Mouse (Mus musculus): ENCODE measurements at regions not wholly inside any gene's neighbourhood (a gene's known extent, or its start where the extent isn't known, plus 50 kb on each side); places are given as distances from the start of the nearest gene placed in this dataset.

DNA sequence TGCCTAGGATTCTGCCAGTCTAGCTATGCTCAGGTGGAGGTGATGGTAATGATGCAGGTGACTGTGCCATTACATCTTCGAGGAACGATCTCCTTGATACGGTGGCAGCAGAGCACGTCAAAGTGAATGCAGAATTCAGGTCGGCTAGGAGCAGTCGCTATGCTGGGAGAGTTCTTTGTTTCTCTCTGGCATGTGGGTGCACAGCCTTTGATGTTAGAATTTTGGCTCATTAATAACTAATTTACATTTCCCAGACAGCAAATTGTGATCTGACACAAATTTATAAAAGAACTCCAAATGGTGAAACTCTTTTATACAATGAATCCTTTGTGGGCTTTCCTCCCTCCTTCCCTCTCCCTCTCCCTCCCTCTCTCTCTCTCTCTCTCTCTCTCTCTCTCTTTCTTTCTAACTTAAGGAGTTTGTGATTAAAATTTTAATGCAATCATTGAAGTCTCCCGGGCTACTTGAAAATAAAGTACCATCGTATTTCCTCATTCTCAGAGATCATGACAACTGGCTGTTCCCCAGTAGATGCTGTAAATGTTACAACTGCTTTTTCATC is 307.2 kb downstream of the Foxo1 start:
- WGBS, result 67% methylated on average over 8 of the region's 8 CpGs
- Histone ChIP-seq H3K27ac (ENCODE audit: insufficient read depth, low read depth, low read length) (no peak overlapping the region), H3K36me3 (ENCODE audit: control insufficient read depth, insufficient read depth, low read length) (no peaks in the 10 kb centered on the region), H3K27me3 (replicated peaks; ENCODE audit: control insufficient read depth, insufficient read depth, low read length) (no peaks in the 10 kb centered on the region), H3K4me1 (ENCODE audit: control insufficient read depth, insufficient read depth, low read length) (no peaks in the 10 kb centered on the region), H3K4me3 (ENCODE audit: insufficient read depth, low read depth, low read length) (no peak overlapping the region)
- no peak for DNase-seq
- TF ChIP-seq POLR2A (IDR thresholded peaks at IDR 0.05; ENCODE audit: low read depth, low read length), result no peak
- TF ChIP-seq CTCF (conservative IDR thresholded peaks at IDR 0.05; ENCODE audit: insufficient read depth, insufficient read length, low read depth, low read length), result no peak

DNA sequence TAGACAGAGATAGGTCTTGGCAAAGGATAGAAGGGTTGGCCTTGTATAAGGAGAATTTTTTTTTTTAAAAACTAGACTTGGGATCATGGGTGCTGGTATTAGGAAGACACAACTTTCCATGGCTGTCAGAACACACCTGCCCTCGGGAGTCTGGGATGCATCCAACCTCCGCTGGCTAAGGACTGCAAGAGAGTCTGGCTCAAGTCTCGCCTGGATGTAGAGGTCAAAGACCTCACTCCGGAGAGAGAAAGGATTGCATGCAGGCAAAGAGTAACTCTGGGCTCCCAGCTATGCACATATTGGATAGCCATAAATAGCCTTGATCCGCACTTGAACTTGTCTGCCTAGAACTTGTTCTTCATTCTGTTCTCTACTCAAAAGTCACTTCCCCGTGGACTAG is 306.2 kb downstream of the Foxo1 start:
- Histone ChIP-seq H3K4me3 (ENCODE audit: insufficient read depth, low read depth, low read length) (no peak overlapping the region), H3K27me3 (replicated peaks; ENCODE audit: control insufficient read depth, insufficient read depth, low read length) (no peaks in the 10 kb centered on the region), H3K36me3 (ENCODE audit: control insufficient read depth, insufficient read depth, low read length) (no peaks in the 10 kb centered on the region), H3K27ac (ENCODE audit: insufficient read depth, low read depth, low read length) (no peak overlapping the region), H3K4me1 (ENCODE audit: control insufficient read depth, insufficient read depth, low read length) (no peaks in the 10 kb centered on the region)
- no peak for TF ChIP-seq CTCF (conservative IDR thresholded peaks at IDR 0.05; ENCODE audit: insufficient read depth, insufficient read length, low read depth, low read length)
- peak; percentile 30 for DNase-seq
- 74% methylated on average over 6 of the region's 6 CpGs for WGBS

DNA sequence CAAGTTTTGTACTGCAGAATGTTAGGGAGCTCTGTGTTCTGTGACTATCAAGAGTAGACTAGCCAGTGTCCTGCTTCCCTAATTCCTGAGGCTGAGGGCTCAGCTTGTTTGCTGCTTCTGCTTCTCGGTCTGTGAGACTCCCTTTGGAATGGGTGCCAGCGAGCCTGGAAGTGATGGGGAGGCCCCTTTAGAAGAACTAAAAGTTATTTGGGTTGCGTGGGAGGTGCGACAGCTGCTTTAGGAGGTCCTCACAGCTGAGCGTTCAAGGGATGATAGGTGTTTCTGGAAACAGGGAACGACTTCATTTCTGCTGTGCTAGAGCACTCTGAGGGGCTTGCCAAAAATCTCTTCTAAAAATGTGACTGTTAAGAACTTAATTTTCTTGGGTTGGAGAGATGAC is 305.7 kb downstream of the Foxo1 start:
- 75% methylated on average over 6 of the region's 6 CpGs for WGBS
- no peaks in the 10 kb centered on the region for H3K36me3 ChIP-seq (ENCODE audit: control insufficient read depth, insufficient read depth, low read length)
- H3K4me3 ChIP-seq (ENCODE audit: insufficient read depth, low read depth, low read length), result no peak overlapping the region
- TF ChIP-seq CTCF (conservative IDR thresholded peaks at IDR 0.05; ENCODE audit: insufficient read depth, insufficient read length, low read depth, low read length) (no peak), POLR2A (IDR thresholded peaks at IDR 0.05; ENCODE audit: low read depth, low read length) (no peak)
- no peak overlapping the region for H3K27ac ChIP-seq (ENCODE audit: insufficient read depth, low read depth, low read length)
- no peak for DNase-seq
- no peaks in the 10 kb centered on the region for H3K4me1 ChIP-seq (ENCODE audit: control insufficient read depth, insufficient read depth, low read length)
- no peaks in the 10 kb centered on the region for H3K27me3 ChIP-seq (replicated peaks; ENCODE audit: control insufficient read depth, insufficient read depth, low read length)

DNA sequence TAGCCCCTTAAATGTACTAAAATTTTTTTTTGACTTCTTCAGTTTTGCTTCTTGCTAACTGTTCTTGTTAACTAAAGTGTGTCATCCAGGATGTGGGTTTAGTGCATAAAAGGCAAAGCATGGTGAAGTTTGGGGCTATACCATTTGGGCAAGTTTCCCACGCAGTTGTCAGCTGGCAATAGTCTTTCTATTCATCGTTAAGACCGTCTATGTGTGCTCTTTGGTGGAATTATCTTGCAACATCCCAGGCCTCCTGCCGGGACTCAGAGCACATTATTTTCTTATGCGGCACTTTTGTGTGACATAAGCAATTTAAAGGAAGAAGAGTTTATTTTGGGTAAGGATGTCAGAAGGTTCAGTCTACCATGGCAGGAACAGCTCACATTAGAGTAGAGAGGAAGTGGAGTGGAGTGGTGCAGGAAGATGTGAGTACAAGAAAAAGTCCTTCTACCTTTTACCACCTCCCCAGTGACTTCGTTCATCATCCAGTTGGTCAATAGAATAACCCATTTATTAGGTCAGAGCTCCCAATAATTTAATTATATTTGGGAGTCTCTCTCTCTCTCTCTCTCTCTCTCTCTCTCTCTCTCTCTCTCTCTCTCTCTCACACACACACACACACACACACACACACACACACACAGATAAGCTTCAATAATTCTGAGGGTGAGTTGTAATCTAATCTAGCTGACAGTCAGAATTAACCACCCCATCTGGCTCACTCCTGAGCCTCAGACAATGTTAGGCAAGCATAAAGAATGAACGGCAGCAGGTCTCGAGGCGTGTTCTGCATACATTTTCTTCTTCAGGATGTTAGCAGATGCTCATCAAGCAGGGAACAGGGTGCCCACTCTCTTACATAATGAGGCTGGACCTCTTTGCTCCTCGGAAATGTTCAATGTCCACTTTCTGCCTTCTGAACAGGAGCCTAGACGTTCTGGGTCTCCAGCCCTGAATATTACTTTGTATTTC is 304.7 kb downstream of the Foxo1 start:
- no peak for TF ChIP-seq CTCF (conservative IDR thresholded peaks at IDR 0.05; ENCODE audit: insufficient read depth, insufficient read length, low read depth, low read length)
- TF ChIP-seq POLR2A (IDR thresholded peaks at IDR 0.05; ENCODE audit: low read depth, low read length), result no peak
- Histone ChIP-seq H3K4me3 (ENCODE audit: insufficient read depth, low read depth, low read length) (no peak overlapping the region), H3K4me1 (ENCODE audit: control insufficient read depth, insufficient read depth, low read length) (no peaks in the 10 kb centered on the region), H3K27me3 (replicated peaks; ENCODE audit: control insufficient read depth, insufficient read depth, low read length) (no peaks in the 10 kb centered on the region), H3K27ac (ENCODE audit: insufficient read depth, low read depth, low read length) (no peak overlapping the region), H3K36me3 (ENCODE audit: control insufficient read depth, insufficient read depth, low read length) (no peaks in the 10 kb centered on the region)
- DNase-seq, result no peak
- WGBS, result 88% methylated on average over 11 of the region's 11 CpGs

DNA sequence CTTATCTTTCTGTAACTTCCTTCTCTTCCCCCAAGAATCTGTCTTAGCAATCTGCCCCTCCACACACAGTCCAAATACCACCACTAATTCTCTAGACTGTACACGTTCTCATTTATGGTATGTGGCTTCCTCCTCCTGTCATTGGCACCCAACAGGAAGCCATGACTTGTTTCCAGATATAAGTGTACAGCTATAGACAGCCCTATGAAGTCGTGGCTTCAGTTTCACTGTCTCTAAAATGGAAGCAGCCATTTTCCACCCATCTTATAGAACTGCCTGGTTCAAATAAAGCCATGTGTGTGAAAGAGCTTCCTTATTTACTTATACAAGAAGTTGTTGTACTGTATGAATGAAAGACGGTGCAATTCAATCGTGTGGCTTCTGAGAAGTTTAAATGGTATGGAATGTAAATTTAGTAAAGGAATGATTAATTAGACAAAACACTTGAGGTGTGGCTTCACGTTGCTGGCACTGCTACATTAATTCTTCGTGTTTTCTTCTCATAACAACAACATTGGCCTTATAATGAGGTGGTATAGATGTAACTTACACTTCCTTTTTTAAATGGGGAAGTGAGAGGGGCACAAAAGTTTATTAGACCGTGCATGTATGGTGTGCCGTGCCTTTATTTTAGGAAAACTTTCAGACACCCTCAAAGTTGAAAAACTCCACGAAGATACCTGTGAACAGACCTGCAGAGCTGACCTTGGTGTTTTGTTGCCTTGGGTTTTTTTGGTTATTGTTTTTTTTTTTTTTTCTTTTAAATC is 299.7 kb downstream of the Foxo1 start:
- H3K4me1 ChIP-seq (ENCODE audit: control insufficient read depth, insufficient read depth, low read length), result no peaks in the 10 kb centered on the region
- H3K4me3 ChIP-seq (ENCODE audit: insufficient read depth, low read depth, low read length), result no peak overlapping the region
- H3K27ac ChIP-seq (ENCODE audit: insufficient read depth, low read depth, low read length), result no peak overlapping the region
- 77% methylated on average over 9 of the region's 9 CpGs for WGBS
- no peaks in the 10 kb centered on the region; the same call in 1 of the 2 replicates for H3K27me3 ChIP-seq (replicated peaks; ENCODE audit: control insufficient read depth, insufficient read depth, low read length)
- DNase-seq, result no peak
- no peaks in the 10 kb centered on the region for H3K36me3 ChIP-seq (ENCODE audit: control insufficient read depth, insufficient read depth, low read length)
- no peak for TF ChIP-seq CTCF (conservative IDR thresholded peaks at IDR 0.05; ENCODE audit: insufficient read depth, insufficient read length, low read depth, low read length)
- TF ChIP-seq POLR2A (IDR thresholded peaks at IDR 0.05; ENCODE audit: low read depth, low read length), result no peak

DNA sequence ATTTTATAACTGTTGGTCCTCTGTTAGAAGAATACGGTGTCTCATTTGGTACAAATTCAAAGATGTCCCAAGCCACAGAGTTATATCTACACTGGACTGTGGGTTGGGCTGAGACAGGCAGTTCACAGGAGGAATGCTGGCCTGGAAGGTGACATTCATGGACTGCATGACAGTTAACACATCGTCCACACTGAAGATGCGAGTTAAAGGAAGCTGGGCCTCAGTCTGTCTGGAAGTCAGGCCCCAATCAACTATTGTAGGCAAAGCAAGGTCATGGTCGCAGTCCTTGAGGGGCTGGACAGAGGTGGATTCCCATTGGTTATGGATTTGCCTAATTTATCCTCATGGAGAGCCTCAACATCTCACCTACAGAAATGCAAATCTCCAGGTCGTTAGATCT is 295.5 kb downstream of the Foxo1 start:
- DNase-seq, result no peak
- Histone ChIP-seq H3K4me1 (ENCODE audit: control insufficient read depth, insufficient read depth, low read length) (no peaks in the 10 kb centered on the region; the same call in 1 of the 2 replicates), H3K27ac (ENCODE audit: insufficient read depth, low read depth, low read length) (no peak overlapping the region), H3K36me3 (ENCODE audit: control insufficient read depth, insufficient read depth, low read length) (no peaks in the 10 kb centered on the region), H3K27me3 (replicated peaks; ENCODE audit: control insufficient read depth, insufficient read depth, low read length) (no peaks in the 10 kb centered on the region; the same call in 1 of the 2 replicates), H3K4me3 (ENCODE audit: insufficient read depth, low read depth, low read length) (no peak overlapping the region)
- 86% methylated on average over 5 of the region's 5 CpGs for WGBS
- TF ChIP-seq POLR2A (IDR thresholded peaks at IDR 0.05; ENCODE audit: low read depth, low read length) (no peak), CTCF (conservative IDR thresholded peaks at IDR 0.05; ENCODE audit: insufficient read depth, insufficient read length, low read depth, low read length) (no peak)

DNA sequence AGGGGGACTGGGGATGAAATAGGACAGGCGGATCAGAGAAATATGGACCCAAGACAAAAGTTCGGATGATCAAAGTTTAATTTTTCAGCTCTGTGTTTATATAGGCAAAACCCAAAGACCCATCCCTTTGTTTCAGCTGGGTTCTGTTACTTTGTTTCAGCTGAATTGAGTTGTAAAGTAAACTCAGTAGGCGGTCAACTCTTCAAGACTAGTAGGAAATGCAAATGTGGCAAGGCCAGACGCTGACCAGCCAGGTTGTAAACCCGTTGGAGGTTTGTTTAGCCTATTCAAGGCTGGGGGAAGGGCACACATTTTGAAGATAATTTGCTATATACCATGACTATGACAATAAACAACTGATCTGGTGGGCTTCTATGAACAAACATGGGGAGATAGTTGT is 294.7 kb downstream of the Foxo1 start:
- no peaks in the 10 kb centered on the region; the same call in 1 of the 2 replicates for H3K27me3 ChIP-seq (replicated peaks; ENCODE audit: control insufficient read depth, insufficient read depth, low read length)
- no peaks in the 10 kb centered on the region for H3K36me3 ChIP-seq (ENCODE audit: control insufficient read depth, insufficient read depth, low read length)
- H3K27ac ChIP-seq (ENCODE audit: insufficient read depth, low read depth, low read length), result no peak overlapping the region
- H3K4me3 ChIP-seq (ENCODE audit: insufficient read depth, low read depth, low read length), result no peak overlapping the region
- WGBS, result 65% methylated on average over 5 of the region's 5 CpGs
- no peaks in the 10 kb centered on the region; the same call in 1 of the 2 replicates for H3K4me1 ChIP-seq (ENCODE audit: control insufficient read depth, insufficient read depth, low read length)
- TF ChIP-seq POLR2A (IDR thresholded peaks at IDR 0.05; ENCODE audit: low read depth, low read length), result no peak
- no peak for TF ChIP-seq CTCF (conservative IDR thresholded peaks at IDR 0.05; ENCODE audit: insufficient read depth, insufficient read length, low read depth, low read length)
- no peak for DNase-seq

Measured in kidney, adult 2 months (tissue).